Mouse (Mus musculus): ENCODE measurements around the gene Ccdc13. TPM values are rescaled to one million over a fixed set of nuclear protein-coding genes. Genes with fewer than 3 reads are reported as not detected.
A peak's percentile ranks its signal among the peaks of the same experiment; 100 is the strongest.

The Ccdc13 gene
- polyA plus RNA-seq, 1 experiment, result 2.9 TPM

DNA sequence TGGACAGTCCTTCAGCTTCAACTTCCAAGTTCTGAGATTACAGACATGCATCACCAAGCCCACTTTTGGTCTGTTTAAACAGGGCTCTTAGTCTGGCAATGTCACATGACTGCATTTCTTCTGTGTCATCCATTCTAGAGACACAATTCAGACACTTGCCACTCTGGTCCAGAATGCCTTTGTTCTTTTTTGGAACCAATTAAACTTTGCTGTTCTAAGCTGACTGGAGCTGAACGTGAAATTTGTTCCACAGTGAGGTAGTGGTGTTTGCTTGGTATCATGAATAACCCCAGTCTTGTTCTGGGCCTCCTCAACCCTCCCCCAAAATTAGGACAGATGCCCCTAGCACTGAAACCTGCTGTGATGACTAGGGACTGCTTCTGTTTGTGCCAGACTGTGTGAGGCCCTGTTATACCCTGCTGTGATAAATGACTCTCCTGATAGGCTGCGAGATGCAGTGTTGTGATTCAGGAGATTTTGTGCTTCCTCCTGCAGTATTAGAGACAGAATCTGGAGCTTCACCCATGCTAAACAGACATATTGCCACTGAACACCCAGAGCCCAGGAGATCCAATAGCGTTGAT lies 26.3 kb upstream of the Ccdc13 start:
- TF ChIP-seq CTCF (IDR thresholded peaks at IDR 0.05; ENCODE audit: borderline replicate concordance, extremely low read depth, insufficient read depth, insufficient read length) (no peak), POLR2A (IDR thresholded peaks at IDR 0.05; ENCODE audit: borderline replicate concordance, extremely low read depth, insufficient read depth, insufficient read length, poor library complexity, severe bottlenecking) (no peak)
- DNase-seq (ENCODE audit: low read depth), result peak; percentile 44

DNA sequence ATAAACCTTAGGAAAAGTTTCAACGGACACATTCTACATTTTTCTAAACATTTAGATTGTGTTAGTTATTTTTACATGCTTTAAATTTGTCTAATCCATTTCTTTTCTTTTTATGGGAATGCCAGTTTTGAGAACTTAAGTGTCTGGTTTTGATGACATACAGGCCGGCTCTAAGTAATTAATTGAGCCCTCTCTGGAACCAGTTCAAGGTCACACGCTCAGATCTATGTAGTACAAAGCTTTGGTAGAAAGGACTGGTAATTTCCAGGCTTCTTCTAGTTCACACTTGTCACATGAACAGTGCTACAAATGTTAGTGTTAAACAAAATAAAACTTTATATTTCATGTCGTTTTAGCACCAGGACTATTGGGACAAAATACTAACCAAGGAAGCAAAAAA lies 25.6 kb upstream of the Ccdc13 start:
- no peak for DNase-seq (ENCODE audit: low read depth)
- TF ChIP-seq POLR2A (IDR thresholded peaks at IDR 0.05; ENCODE audit: borderline replicate concordance, extremely low read depth, insufficient read depth, insufficient read length, poor library complexity, severe bottlenecking) (no peak), CTCF (IDR thresholded peaks at IDR 0.05; ENCODE audit: borderline replicate concordance, extremely low read depth, insufficient read depth, insufficient read length) (no peak)

DNA sequence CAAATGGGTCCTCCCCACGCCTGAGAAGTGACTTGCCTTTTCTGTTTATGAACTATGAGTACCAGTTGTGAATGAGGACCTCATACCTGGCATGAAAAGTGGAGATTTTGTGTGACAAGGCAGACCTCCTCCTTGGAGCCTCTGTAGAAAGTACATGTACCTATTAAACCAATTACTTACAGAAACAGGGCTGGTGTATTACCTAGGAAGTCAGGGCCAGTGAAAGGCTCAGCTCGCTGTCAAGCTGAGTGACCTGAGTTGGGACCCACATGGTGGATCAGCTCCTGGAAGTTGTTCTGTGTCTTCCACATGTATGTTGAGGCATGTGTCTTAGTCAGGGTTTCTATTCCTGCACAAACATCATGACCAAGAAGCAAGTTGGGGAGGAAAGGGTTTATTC lies 21.7 kb upstream of the Ccdc13 start:
- TF ChIP-seq CTCF (IDR thresholded peaks at IDR 0.05; ENCODE audit: borderline replicate concordance, extremely low read depth, insufficient read depth, insufficient read length), result no peak
- no peak for TF ChIP-seq POLR2A (IDR thresholded peaks at IDR 0.05; ENCODE audit: borderline replicate concordance, extremely low read depth, insufficient read depth, insufficient read length, poor library complexity, severe bottlenecking)
- no peak for DNase-seq (ENCODE audit: low read depth)

DNA sequence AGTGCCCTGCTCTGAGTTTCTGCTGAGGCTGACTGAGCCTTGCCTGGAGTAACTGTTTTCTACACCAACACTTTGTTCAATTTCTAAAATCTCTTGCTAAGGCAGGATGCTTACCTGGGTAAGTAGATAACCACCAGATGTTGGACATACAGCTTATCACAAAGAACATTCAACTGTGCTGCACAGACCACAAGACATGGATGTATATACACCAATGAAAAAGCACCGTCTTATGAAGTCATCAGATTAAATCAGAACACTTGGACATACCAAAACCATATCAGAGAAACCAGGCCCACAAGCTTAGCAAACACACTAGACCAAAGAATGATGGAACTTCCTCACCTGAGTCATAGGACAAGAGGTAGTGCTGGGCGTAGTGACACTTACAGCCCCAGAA lies 20.1 kb upstream of the Ccdc13 start:
- TF ChIP-seq CTCF (IDR thresholded peaks at IDR 0.05; ENCODE audit: borderline replicate concordance, extremely low read depth, insufficient read depth, insufficient read length) (no peak), POLR2A (IDR thresholded peaks at IDR 0.05; ENCODE audit: borderline replicate concordance, extremely low read depth, insufficient read depth, insufficient read length, poor library complexity, severe bottlenecking) (no peak)
- no peak for DNase-seq (ENCODE audit: low read depth)

DNA sequence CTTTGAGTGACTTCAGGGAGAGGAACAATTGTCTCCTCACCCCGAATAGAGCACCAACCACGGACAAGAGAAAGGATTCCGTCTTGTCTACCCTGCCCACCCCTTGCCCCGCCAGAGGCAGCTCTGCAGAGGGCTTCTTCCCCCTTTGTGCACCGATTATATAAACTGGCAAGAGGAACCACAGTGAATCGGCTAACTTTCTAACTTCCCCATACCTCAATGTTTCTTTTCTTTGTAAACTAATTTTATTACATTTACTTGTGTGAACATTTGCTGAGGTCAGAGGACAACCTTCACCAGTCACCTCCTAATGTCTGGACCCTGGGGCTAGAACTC lies 18.9 kb upstream of the Ccdc13 start, which contains the start of gene Higd1a:
Gene Higd1a, minus strand, starts transcription at position 210 of the 336 bp plus-strand sequence.
- no peak for DNase-seq (ENCODE audit: low read depth)
- no peak for TF ChIP-seq CTCF (IDR thresholded peaks at IDR 0.05; ENCODE audit: borderline replicate concordance, extremely low read depth, insufficient read depth, insufficient read length)
- TF ChIP-seq POLR2A (IDR thresholded peaks at IDR 0.05; ENCODE audit: borderline replicate concordance, extremely low read depth, insufficient read depth, insufficient read length, poor library complexity, severe bottlenecking), result no peak

DNA sequence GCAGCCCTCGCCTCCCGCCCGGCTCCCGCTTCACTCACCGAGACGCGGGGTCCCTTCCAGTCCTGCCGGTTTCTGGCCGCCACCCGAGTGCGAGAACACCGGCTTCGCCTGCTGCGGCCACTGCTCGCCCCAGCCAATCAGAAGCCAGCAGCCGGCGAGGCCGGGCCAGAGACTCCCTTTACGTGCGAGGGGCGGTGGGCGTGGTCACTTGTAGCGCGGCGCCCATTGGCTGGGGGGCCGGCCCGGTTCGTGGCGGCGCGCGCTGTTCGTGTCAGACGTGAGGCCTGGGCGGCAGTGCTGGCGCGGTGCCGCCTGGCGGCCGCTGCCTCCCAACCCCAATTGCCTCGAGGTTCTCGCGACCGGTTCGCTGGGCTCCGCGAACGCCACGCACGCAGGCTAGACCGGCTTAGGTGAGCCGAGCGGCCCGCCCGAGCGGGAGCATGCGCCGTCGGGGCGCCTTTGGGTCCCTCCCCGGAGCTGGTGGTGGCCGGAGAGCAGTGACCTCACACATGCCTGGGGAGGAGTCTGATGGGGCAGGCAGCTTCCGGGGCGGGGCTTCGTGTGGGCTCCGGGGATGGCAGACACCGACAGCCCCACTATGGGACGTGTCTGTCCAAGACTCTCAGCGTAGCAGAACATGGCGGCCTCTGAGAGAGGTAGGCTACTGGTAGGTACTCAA lies 18.4 kb upstream of the Ccdc13 start:
- peak; percentile 99 for DNase-seq (ENCODE audit: low read depth)
- peak; percentile 63 for TF ChIP-seq POLR2A (IDR thresholded peaks at IDR 0.05; ENCODE audit: borderline replicate concordance, extremely low read depth, insufficient read depth, insufficient read length, poor library complexity, severe bottlenecking)
- peak; percentile 34; the same call in 1 of the 2 replicates for TF ChIP-seq CTCF (IDR thresholded peaks at IDR 0.05; ENCODE audit: borderline replicate concordance, extremely low read depth, insufficient read depth, insufficient read length)

DNA sequence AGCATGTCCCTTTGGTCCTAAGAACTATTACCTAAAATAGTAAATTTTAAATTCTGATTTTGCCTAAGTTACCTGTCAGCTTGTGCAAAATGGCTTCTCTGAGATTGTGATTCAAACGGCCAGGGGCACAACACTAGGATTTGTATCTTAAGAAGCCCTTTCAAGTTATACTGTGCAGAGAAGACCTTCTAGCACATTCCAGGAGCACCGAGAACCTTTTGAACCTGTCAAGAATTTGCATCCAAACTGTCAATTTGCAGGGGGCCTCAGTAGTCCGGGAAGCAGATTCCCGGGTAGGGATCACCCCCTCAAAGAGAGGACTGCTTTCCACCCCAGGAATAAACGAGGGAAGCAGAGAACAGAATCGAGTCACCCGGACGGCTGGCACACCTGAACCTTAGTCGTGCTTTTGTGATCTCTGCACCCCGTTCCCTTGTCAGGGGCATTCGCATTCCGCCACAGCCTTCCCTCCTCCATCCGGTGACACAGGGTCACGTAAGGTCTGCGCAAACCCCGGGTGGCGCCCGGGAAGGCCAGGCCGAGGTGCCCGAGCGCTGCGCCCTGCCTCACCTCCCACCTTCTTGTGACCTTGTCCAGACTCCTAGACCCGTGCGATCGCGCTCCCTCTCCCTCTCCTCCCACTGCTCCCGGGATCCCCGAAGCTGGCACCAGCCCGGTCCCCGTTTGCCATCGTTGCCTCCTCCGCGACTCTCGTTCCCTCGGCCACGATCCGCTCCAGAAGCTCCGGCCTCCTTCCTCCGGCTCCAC lies 17.6 kb upstream of the Ccdc13 start:
- TF ChIP-seq POLR2A (IDR thresholded peaks at IDR 0.05; ENCODE audit: borderline replicate concordance, extremely low read depth, insufficient read depth, insufficient read length, poor library complexity, severe bottlenecking) (no peak), CTCF (IDR thresholded peaks at IDR 0.05; ENCODE audit: borderline replicate concordance, extremely low read depth, insufficient read depth, insufficient read length) (no peak)
- DNase-seq (ENCODE audit: low read depth), result peak; percentile 30

DNA sequence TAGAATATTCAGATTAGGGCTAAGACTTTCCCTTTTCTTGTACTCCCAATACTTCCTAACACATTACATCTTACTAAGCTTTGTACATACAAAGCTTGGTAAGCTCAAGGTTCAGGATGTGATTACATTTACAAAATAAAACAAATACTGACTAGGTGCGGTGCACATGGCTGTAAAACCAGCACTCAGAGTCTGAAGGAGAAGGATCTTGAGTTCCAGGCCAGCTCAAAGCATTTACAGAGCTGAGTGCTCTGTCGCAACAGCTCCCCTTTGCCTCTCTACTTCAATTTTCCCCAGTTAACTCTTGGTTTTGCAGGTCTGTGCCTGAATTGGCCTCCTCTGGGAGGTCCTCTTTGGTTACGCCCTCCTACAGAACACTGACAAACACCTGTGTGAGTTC lies 15.0 kb upstream of the Ccdc13 start:
- no peak for TF ChIP-seq CTCF (IDR thresholded peaks at IDR 0.05; ENCODE audit: borderline replicate concordance, extremely low read depth, insufficient read depth, insufficient read length)
- no peak for TF ChIP-seq POLR2A (IDR thresholded peaks at IDR 0.05; ENCODE audit: borderline replicate concordance, extremely low read depth, insufficient read depth, insufficient read length, poor library complexity, severe bottlenecking)
- no peak for DNase-seq (ENCODE audit: low read depth)

DNA sequence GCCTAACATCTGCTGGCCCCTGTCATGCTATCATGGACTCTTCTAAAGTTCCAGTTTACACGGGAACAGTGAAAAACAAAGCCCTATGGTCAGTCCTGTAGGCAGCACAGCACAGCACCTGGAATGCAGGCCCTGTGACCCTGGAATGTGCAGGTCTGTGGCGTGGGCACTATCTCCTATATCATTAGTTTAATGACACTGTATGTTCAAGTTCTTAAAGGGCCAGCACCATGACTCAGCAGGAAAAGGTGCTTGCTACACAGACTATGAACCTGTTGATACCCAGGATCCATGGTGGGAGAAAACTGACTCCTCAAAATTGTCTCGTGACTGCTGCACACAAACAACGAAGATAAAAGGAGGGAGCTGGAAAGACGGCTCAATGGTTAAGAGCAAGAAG lies 8.6 kb upstream of the Ccdc13 start:
- DNase-seq (ENCODE audit: low read depth), result no peak
- TF ChIP-seq CTCF (IDR thresholded peaks at IDR 0.05; ENCODE audit: borderline replicate concordance, extremely low read depth, insufficient read depth, insufficient read length), result no peak
- no peak for TF ChIP-seq POLR2A (IDR thresholded peaks at IDR 0.05; ENCODE audit: borderline replicate concordance, extremely low read depth, insufficient read depth, insufficient read length, poor library complexity, severe bottlenecking)

DNA sequence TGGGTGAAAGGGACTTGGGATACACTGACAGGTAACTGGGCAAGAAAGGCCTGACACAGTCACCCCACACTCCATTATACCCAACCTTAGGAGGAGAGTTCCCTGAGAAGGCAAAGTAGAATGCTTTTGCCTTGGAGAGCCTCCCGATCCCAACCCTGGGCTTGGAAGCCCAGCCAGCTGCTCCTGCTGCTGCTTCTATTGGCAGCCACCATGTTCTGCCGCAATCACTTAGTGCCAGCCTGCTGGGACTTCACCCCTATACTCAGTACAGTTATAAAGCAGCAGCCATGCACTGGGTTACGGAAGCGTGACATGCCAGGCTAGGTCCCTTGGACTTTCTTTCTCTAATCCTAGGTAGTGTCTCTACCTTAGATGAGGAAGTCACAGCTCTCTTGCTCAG lies 7.9 kb upstream of the Ccdc13 start:
- no peak for DNase-seq (ENCODE audit: low read depth)
- TF ChIP-seq CTCF (IDR thresholded peaks at IDR 0.05; ENCODE audit: borderline replicate concordance, extremely low read depth, insufficient read depth, insufficient read length), result no peak
- TF ChIP-seq POLR2A (IDR thresholded peaks at IDR 0.05; ENCODE audit: borderline replicate concordance, extremely low read depth, insufficient read depth, insufficient read length, poor library complexity, severe bottlenecking), result no peak

DNA sequence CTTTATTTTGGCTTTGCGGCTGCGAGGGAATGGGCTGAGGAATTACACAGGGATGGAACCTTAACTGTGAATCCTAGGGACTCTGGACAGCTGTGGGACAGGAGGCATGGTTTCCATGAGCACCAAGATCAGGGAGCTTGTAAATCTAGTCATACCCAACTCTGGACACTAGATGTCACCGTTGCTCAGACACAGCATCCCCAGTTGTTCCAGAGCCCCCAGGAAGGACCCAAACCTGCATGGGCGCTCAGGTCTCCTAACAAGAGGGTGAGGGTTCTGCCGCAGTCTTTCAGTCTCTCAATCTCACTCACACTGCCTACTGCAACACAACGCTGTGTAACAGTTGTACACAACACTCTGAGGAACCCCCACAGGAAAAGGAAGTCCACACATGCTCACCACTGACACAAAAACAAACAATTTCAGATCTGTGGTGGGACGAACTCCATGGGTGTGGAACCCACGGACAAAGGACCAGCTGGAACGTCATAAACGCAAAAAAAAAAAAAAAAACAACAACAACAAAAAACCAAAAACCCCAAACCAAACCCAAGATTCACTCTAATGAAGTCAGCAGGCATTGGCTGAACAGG lies 7.4 kb upstream of the Ccdc13 start:
- TF ChIP-seq POLR2A (IDR thresholded peaks at IDR 0.05; ENCODE audit: borderline replicate concordance, extremely low read depth, insufficient read depth, insufficient read length, poor library complexity, severe bottlenecking) (no peak), CTCF (IDR thresholded peaks at IDR 0.05; ENCODE audit: borderline replicate concordance, extremely low read depth, insufficient read depth, insufficient read length) (peak; percentile 78)
- DNase-seq (ENCODE audit: low read depth), result peak; percentile 79
